ENCODE assay signal across 10 mouse cellular contexts in the genomic region with DNA sequence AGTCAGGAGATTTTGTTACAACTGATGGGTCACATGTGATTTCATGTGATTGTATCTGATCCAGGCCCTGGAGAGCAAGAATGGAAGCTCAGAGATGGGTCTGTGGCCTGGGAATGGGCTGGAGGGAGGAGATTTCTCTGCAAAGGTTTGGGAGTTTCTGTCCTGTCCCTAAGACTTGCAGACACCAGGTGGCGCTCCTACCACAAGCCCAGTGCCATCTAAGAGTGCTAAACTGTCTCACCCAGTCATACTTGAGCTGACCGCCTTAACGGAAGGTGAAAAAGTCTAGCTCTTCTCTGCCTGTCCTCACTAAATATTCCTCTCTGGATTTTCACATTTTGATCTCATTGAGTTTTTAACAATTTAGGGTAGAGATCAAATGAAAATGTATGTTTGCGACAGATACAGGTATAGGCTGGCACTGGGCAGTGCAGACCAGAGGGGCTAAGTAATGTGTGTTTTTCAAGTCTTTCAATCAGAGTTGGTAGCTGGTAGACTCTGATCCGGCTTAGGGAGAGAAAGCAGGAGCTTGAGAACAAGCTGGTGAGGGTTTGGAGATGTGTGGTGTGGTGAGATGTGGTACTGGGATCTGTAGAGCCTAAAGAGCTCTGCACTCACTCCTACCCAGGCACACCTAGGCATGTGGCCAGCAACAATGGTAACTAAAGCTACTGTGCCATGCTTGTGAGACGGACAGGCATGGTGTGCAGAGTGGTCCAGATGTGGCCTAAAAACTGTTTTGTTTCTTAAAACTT. TPM values are rescaled to one million over a fixed set of nuclear protein-coding genes. Genes with fewer than 3 reads are reported as not detected.
DNase-seq lines count a peak whose midpoint lies in the region; ATAC-seq lines count a peak whose summit lies in the region.
"Had no signal": no experiment of that assay in that cellular context is flagged by ENCODE, and none has a peak within 500 bp of the region (broad histone marks: within the 10 kb centered on the region; RNA-seq: fewer than 3 reads in every experiment).

No protein-coding gene starts in this region.

- H3K9me3 ChIP-seq in forebrain, embryonic 11.5 days (ENCODE audit: control insufficient read depth, low read length), result no peaks in the 10 kb centered on the region
- H3K9me3 ChIP-seq in forebrain, embryonic 16.5 days (ENCODE audit: control insufficient read depth, low read length), result no peaks in the 10 kb centered on the region
- no peaks in the 10 kb centered on the region for H3K9me3 ChIP-seq in hindbrain, embryonic 14.5 days (ENCODE audit: control insufficient read depth, low read length)
- H3K9me3 ChIP-seq: liver, embryonic 15.5 days had no signal

- H3K36me3 ChIP-seq in forebrain, embryonic 11.5 days (ENCODE audit: control insufficient read depth, insufficient read depth, low read length), result no peaks in the 10 kb centered on the region
- no peaks in the 10 kb centered on the region for H3K36me3 ChIP-seq in forebrain, embryonic 16.5 days (ENCODE audit: control insufficient read depth, insufficient read depth)
- 0 out of 2 replicates have a peak, but pooled peaks cover under 1% of the 10 kb centered on the region for H3K36me3 ChIP-seq in hindbrain, embryonic 14.5 days (replicated peaks; ENCODE audit: control insufficient read depth, insufficient read depth)
- H3K36me3 ChIP-seq in splenic B cell, adult 2 months (ENCODE audit: control insufficient read depth, insufficient read depth, low read length, poor library complexity, severe bottlenecking), result no peaks in the 10 kb centered on the region; the same call in 1 of the 2 replicates
- H3K36me3 ChIP-seq: liver, embryonic 15.5 days had no signal

- no peak for ATAC-seq in forebrain, embryonic 11.5 days (replicated peaks; ENCODE audit: low FRiP score)
- ATAC-seq in forebrain, embryonic 16.5 days, result no peak
- ATAC-seq in hindbrain, embryonic 14.5 days (ENCODE audit: low FRiP score), result no peak
- peak; percentile 72 for ATAC-seq in monocyte, adult 5-6 weeks (replicated peaks; ENCODE audit: insufficient number of reproducible peaks, low FRiP score, low TSS enrichment, poor library complexity, severe bottlenecking)
- ATAC-seq: Patski had no signal

- no peak overlapping the region for H3K9ac ChIP-seq in forebrain, embryonic 11.5 days (ENCODE audit: low read length)
- H3K9ac ChIP-seq in forebrain, embryonic 16.5 days (replicated peaks; ENCODE audit: low read depth, low read length), result no peak overlapping the region
- H3K9ac ChIP-seq in hindbrain, embryonic 14.5 days, result no peak overlapping the region
- H3K9ac ChIP-seq: liver, embryonic 15.5 days had no signal

- no peak overlapping the region for H3K27ac ChIP-seq in forebrain, embryonic 11.5 days (ENCODE audit: low read depth, low read length)
- H3K27ac ChIP-seq in forebrain, embryonic 16.5 days (ENCODE audit: low read length), result no peak overlapping the region
- no peak overlapping the region for H3K27ac ChIP-seq in hindbrain, embryonic 14.5 days
- H3K27ac ChIP-seq: liver, embryonic 15.5 days had no signal

- H3K4me3 ChIP-seq in forebrain, embryonic 11.5 days (ENCODE audit: low read depth, low read length), result no peak overlapping the region
- H3K4me3 ChIP-seq in forebrain, embryonic 16.5 days (replicated peaks; ENCODE audit: low read length), result no peak overlapping the region
- no peak overlapping the region for H3K4me3 ChIP-seq in hindbrain, embryonic 14.5 days (replicated peaks; ENCODE audit: low read length)
- H3K4me3 ChIP-seq: liver, embryonic 15.5 days had no signal

- H3K4me1 ChIP-seq in forebrain, embryonic 11.5 days (replicated peaks; ENCODE audit: control insufficient read depth, insufficient read depth, low read length), result peaks cover 7% of the 10 kb centered on the region; the same call in 1 of the 2 replicates
- peaks cover 35% of the 10 kb centered on the region for H3K4me1 ChIP-seq in forebrain, embryonic 16.5 days (replicated peaks; ENCODE audit: control insufficient read depth, insufficient read depth, low read length)
- H3K4me1 ChIP-seq in hindbrain, embryonic 14.5 days (replicated peaks; ENCODE audit: control insufficient read depth, insufficient read depth, low read length), result peaks cover 11% of the 10 kb centered on the region; the same call in 1 of the 2 replicates

- DNase-seq in forebrain, embryonic 11.5 days (ENCODE audit: low spot score), result peak; percentile 86
- peak; percentile 87 for DNase-seq in adrenal gland, adult 2 months
- DNase-seq in embryo, embryonic 11.5 days (ENCODE audit: low read depth, low spot score), result peak; percentile 62
- peak; percentile 84 for DNase-seq in hindbrain, embryonic 14.5 days (ENCODE audit: low spot score)
- DNase-seq in left cerebral cortex, adult 11 months (ENCODE audit: low spot score), result peak; percentile 73
- peak; percentile 93 for DNase-seq in splenic B cell, adult 2 months (ENCODE audit: low read depth, low spot score)

- H3K27me3 ChIP-seq in forebrain, embryonic 11.5 days (ENCODE audit: control insufficient read depth, insufficient read depth, low read length), result peaks cover 10% of the 10 kb centered on the region
- no peaks in the 10 kb centered on the region for H3K27me3 ChIP-seq in forebrain, embryonic 16.5 days (replicated peaks; ENCODE audit: control insufficient read depth, insufficient read depth, low read length)
- H3K27me3 ChIP-seq in hindbrain, embryonic 14.5 days (ENCODE audit: control insufficient read depth, insufficient read depth, low read length), result no peaks in the 10 kb centered on the region
- H3K27me3 ChIP-seq in splenic B cell, adult 2 months (ENCODE audit: control insufficient read depth, insufficient read depth, low read length, poor library complexity, severe bottlenecking), result no peaks in the 10 kb centered on the region
- H3K27me3 ChIP-seq: Patski had no signal

- no peak overlapping the region for H3K4me2 ChIP-seq in forebrain, embryonic 11.5 days (ENCODE audit: low read depth, low read length, severe bottlenecking)
- no peak overlapping the region for H3K4me2 ChIP-seq in forebrain, embryonic 16.5 days (ENCODE audit: low read length)
- no peak overlapping the region for H3K4me2 ChIP-seq in hindbrain, embryonic 14.5 days (replicated peaks)
- H3K4me2 ChIP-seq: liver, embryonic 15.5 days had no signal

- WGBS in forebrain, embryonic 11.5 days, result 34% methylated on average over 6 of the region's 6 CpGs
- 25% methylated on average over 6 of the region's 6 CpGs for WGBS in forebrain, embryonic 16.5 days
- 30% methylated on average over 6 of the region's 6 CpGs for WGBS in hindbrain, embryonic 14.5 days

RNA-seq across cellular contexts. Expression of gene Sema7a, which starts 4.1 kb away (rescaled TPM):
- polyA plus RNA-seq in forebrain, embryonic 11.5 days (2014; fragmentation: Nextera tagmentation; extraction: Ambion mirVana), result 0.52 and 1.3 TPM in 2 replicates
- polyA plus RNA-seq in forebrain, embryonic 16.5 days (2015; fragmentation: Nextera tagmentation; extraction: Ambion mirVana), result 2.5 and 2.6 TPM in 2 replicates
- 10 to 100 TPM in 1 of 2 experiments, 1 to 10 TPM in 1; 8.2 to 17.0 TPM for total RNA-seq in adrenal gland, adult 2 months (2021)
- polyA plus RNA-seq in adrenal gland, adult 2 months (2012; rRNA removed), result 54.9 and 59.4 TPM in 2 replicates
- 6.3 and 7.3 TPM in 2 replicates for polyA plus RNA-seq in hindbrain, embryonic 14.5 days (2014; fragmentation: Nextera tagmentation; extraction: Ambion mirVana)
- total RNA-seq in monocyte, adult 5-6 weeks (2017), result 0.49 to 16.6 TPM (median 13.2 TPM) in 3 replicates
- polyA plus RNA-seq: liver, embryonic 15.5 days had no signal

RNA-seq across cellular contexts. Expression of gene Ubl7, which starts 25.1 kb away (rescaled TPM):
- polyA plus RNA-seq in forebrain, embryonic 11.5 days (2014; fragmentation: Nextera tagmentation; extraction: Ambion mirVana), result 114 and 126 TPM in 2 replicates
- polyA plus RNA-seq in forebrain, embryonic 16.5 days (2015; fragmentation: Nextera tagmentation; extraction: Ambion mirVana), result 174 and 175 TPM in 2 replicates
- 10 to 100 TPM; 73.9 to 81.5 TPM for total RNA-seq in adrenal gland, adult 2 months (2021)
- 273 and 305 TPM in 2 replicates for polyA plus RNA-seq in adrenal gland, adult 2 months (2012; rRNA removed)
- 151 and 160 TPM in 2 replicates for polyA plus RNA-seq in hindbrain, embryonic 14.5 days (2014; fragmentation: Nextera tagmentation; extraction: Ambion mirVana)
- total RNA-seq in monocyte, adult 5-6 weeks (2017), result 10.9 to 35.9 TPM (median 17.3 TPM) in 3 replicates
